Mouse (Mus musculus): ENCODE results near the gene Prph. TPM values are rescaled to one million over a fixed set of nuclear protein-coding genes. Genes with fewer than 3 reads are reported as not detected.

Prph gene
- polyA plus RNA-seq, 1 experiment from 2014 or later: 0.62 TPM

- Histone ChIP-seq H3K36me3 (no peaks in the 10 kb centered on the region), H3K9ac (no peak overlapping the region), H3K4me2 (no peak overlapping the region), H3K27me3 (peaks cover 7% of the 10 kb centered on the region; the same call in 1 of the 2 replicates), H3K4me1 (replicated peaks) (peaks cover 19% of the 10 kb centered on the region), H3K4me3 (replicated peaks) (no peak overlapping the region), H3K9me3 (replicated peaks) (no peaks in the 10 kb centered on the region), H3K27ac (no peak overlapping the region)
- ATAC-seq (ENCODE audit: low read depth) (no peak), DNase-seq (peak; percentile 60)
- WGBS (ENCODE audit: insufficient replicate concordance): 14% methylated on average over 8 of the region's 8 CpGs
Observed at GRCm38 (mm10) chr15:99024668-99025314, 30.2 kb upstream of the Prph start.

- H3K4me2 ChIP-seq: no peak overlapping the region
- no peak overlapping the region for H3K9ac ChIP-seq
- WGBS (ENCODE audit: insufficient replicate concordance): 52% methylated on average over 13 of the region's 13 CpGs
- H3K4me1 ChIP-seq (replicated peaks): peaks cover 19% of the 10 kb centered on the region
- DNase-seq (no peak), ATAC-seq (ENCODE audit: low read depth) (no peak)
- H3K27me3 ChIP-seq: peaks cover 7% of the 10 kb centered on the region; the same call in 1 of the 2 replicates
- no peaks in the 10 kb centered on the region for H3K9me3 ChIP-seq (replicated peaks)
- H3K36me3 ChIP-seq: no peaks in the 10 kb centered on the region
- no peak overlapping the region for H3K27ac ChIP-seq
- no peak overlapping the region for H3K4me3 ChIP-seq (replicated peaks)
Observed at GRCm38 (mm10) chr15:99025414-99025813, 29.6 kb upstream of the Prph start.

GRCm38 (mm10) chr15:99026259-99026658 is 28.7 kb upstream of the Prph start:
- Histone ChIP-seq H3K9ac (no peak overlapping the region), H3K4me2 (no peak overlapping the region), H3K36me3 (no peaks in the 10 kb centered on the region), H3K27me3 (peaks cover 7% of the 10 kb centered on the region; the same call in 1 of the 2 replicates), H3K4me3 (replicated peaks) (no peak overlapping the region), H3K27ac (no peak overlapping the region), H3K4me1 (replicated peaks) (peaks cover 21% of the 10 kb centered on the region), H3K9me3 (replicated peaks) (no peaks in the 10 kb centered on the region)
- DNase-seq (no peak), ATAC-seq (ENCODE audit: low read depth) (no peak)
- WGBS (ENCODE audit: insufficient replicate concordance): 34% methylated on average over 4 of the region's 4 CpGs

- Histone ChIP-seq H3K4me2 (no peak overlapping the region), H3K4me1 (replicated peaks) (peaks cover 29% of the 10 kb centered on the region), H3K36me3 (peaks cover 2% of the 10 kb centered on the region), H3K9ac (no peak overlapping the region), H3K4me3 (replicated peaks) (no peak overlapping the region), H3K27ac (no peak overlapping the region), H3K9me3 (replicated peaks) (no peaks in the 10 kb centered on the region), H3K27me3 (peaks cover 7% of the 10 kb centered on the region; the same call in 1 of the 2 replicates)
- 67% methylated on average over 5 of the region's 5 CpGs for WGBS (ENCODE audit: insufficient replicate concordance)
- DNase-seq: no peak
- ATAC-seq (ENCODE audit: low read depth): no peak
Observed at GRCm38 (mm10) chr15:99027116-99027515, 27.9 kb upstream of the Prph start.

GRCm38 (mm10) chr15:99028874-99029458 is 26.0 kb upstream of the Prph start:
- ATAC-seq (ENCODE audit: low read depth) (no peak), DNase-seq (no peak)
- H3K36me3 ChIP-seq: peaks cover 20% of the 10 kb centered on the region
- WGBS (ENCODE audit: insufficient replicate concordance): 5% methylated on average over 10 of the region's 10 CpGs
- H3K4me1 ChIP-seq (replicated peaks): peaks cover 47% of the 10 kb centered on the region
- peak overlapping the region; percentile 98 for H3K27ac ChIP-seq
- H3K27me3 ChIP-seq: peaks cover 4% of the 10 kb centered on the region; the same call in 1 of the 2 replicates
- no peaks in the 10 kb centered on the region for H3K9me3 ChIP-seq (replicated peaks)
- peak overlapping the region; percentile 98 for H3K4me3 ChIP-seq (replicated peaks)
- H3K4me2 ChIP-seq: peak overlapping the region; percentile 94
- peak overlapping the region; percentile 98 for H3K9ac ChIP-seq

- Histone ChIP-seq H3K4me2 (peak within 1 kb of the TSS; percentile 94), H3K36me3 (peaks cover 27% of the 10 kb centered on the region), H3K27ac (peak within 1 kb of the TSS; percentile 98), H3K4me1 (replicated peaks) (peaks cover 50% of the 10 kb centered on the region), H3K9ac (peak within 1 kb of the TSS; percentile 98), H3K9me3 (replicated peaks) (no peaks in the 10 kb centered on the region), H3K27me3 (no peaks in the 10 kb centered on the region), H3K4me3 (replicated peaks) (peak within 1 kb of the TSS; percentile 98)
- WGBS (ENCODE audit: insufficient replicate concordance): under 1% methylated on average over 52 of the region's 52 CpGs
- DNase-seq: peak; percentile 96
- ATAC-seq (ENCODE audit: low read depth): peak; percentile 92
Observed at GRCm38 (mm10) chr15:99029619-99030584, 25.1 kb upstream of the Prph start, which contains the start of gene Tuba1c. Gene Tuba1c, plus strand, starts transcription at chr15:99029891.

GRCm38 (mm10) chr15:99030585-99031387 is 24.2 kb upstream of the Prph start:
- Histone ChIP-seq H3K4me2 (peak overlapping the region; percentile 94), H3K9ac (peak overlapping the region; percentile 98), H3K27ac (peak overlapping the region; percentile 98), H3K9me3 (replicated peaks) (no peaks in the 10 kb centered on the region), H3K27me3 (no peaks in the 10 kb centered on the region), H3K4me3 (replicated peaks) (peak overlapping the region; percentile 98), H3K4me1 (replicated peaks) (peaks cover 56% of the 10 kb centered on the region), H3K36me3 (peaks cover 36% of the 10 kb centered on the region)
- peak; percentile 75 for DNase-seq
- WGBS (ENCODE audit: insufficient replicate concordance): 1% methylated on average over 26 of the region's 26 CpGs
- peak; percentile 73 for ATAC-seq (ENCODE audit: low read depth)

- peaks cover 41% of the 10 kb centered on the region for H3K36me3 ChIP-seq
- peak overlapping the region; percentile 98 for H3K4me3 ChIP-seq (replicated peaks)
- WGBS (ENCODE audit: insufficient replicate concordance): 22% methylated on average over 4 of the region's 4 CpGs
- peak overlapping the region; percentile 98 for H3K9ac ChIP-seq
- H3K4me1 ChIP-seq (replicated peaks): peaks cover 61% of the 10 kb centered on the region
- no peaks in the 10 kb centered on the region for H3K27me3 ChIP-seq
- H3K4me2 ChIP-seq: peak overlapping the region; percentile 94
- peak overlapping the region; percentile 98 for H3K27ac ChIP-seq
- DNase-seq: no peak
- no peaks in the 10 kb centered on the region for H3K9me3 ChIP-seq (replicated peaks)
- no peak for ATAC-seq (ENCODE audit: low read depth)
Observed at GRCm38 (mm10) chr15:99031388-99031675, 23.6 kb upstream of the Prph start.

- ATAC-seq (ENCODE audit: low read depth) (no peak), DNase-seq (no peak)
- Histone ChIP-seq H3K4me3 (replicated peaks) (peak overlapping the region; percentile 98), H3K9me3 (replicated peaks) (no peaks in the 10 kb centered on the region), H3K4me2 (peak overlapping the region; percentile 94), H3K27ac (peak overlapping the region; percentile 98), H3K36me3 (peaks cover 47% of the 10 kb centered on the region), H3K9ac (peak overlapping the region; percentile 98), H3K4me1 (replicated peaks) (peaks cover 65% of the 10 kb centered on the region), H3K27me3 (no peaks in the 10 kb centered on the region)
- WGBS (ENCODE audit: insufficient replicate concordance): 35% methylated on average over 9 of the region's 9 CpGs
Observed at GRCm38 (mm10) chr15:99032041-99032725, 22.8 kb upstream of the Prph start.

- Histone ChIP-seq H3K4me2 (peak overlapping the region; percentile 94), H3K4me3 (replicated peaks) (peak overlapping the region; percentile 98), H3K27ac (peak overlapping the region; percentile 98), H3K9me3 (replicated peaks) (no peaks in the 10 kb centered on the region), H3K27me3 (no peaks in the 10 kb centered on the region), H3K4me1 (replicated peaks) (peaks cover 63% of the 10 kb centered on the region), H3K36me3 (peaks cover 48% of the 10 kb centered on the region), H3K9ac (peak overlapping the region; percentile 98)
- 13% methylated on average over 7 of the region's 7 CpGs for WGBS (ENCODE audit: insufficient replicate concordance)
- ATAC-seq (ENCODE audit: low read depth): no peak
- no peak for DNase-seq
Observed at GRCm38 (mm10) chr15:99032726-99033250, 22.2 kb upstream of the Prph start.

Measured in liver, embryonic 13.5 days (tissue).